Mouse (Mus musculus) left cerebral cortex, adult 9 months (tissue): Measurements from ENCODE around the gene Dnajb13.

Experiments used
- DNase-seq, 2 experiments: peaks; one replicate each; pipeline ENCODE4 v3.0.0; 2022; ENCODE audit warnings: low spot score in 2 of 2

Dnajb13 gene

GRCm38 (mm10) chr7:100508670-100509069, 6.1 kb downstream of the Dnajb13 start:
- no peak for DNase-seq

- DNase-seq = no peak
These were observed 8.3 kb downstream of the Dnajb13 start for GRCm38 (mm10) chr7:100506494-100506893.

DNA sequence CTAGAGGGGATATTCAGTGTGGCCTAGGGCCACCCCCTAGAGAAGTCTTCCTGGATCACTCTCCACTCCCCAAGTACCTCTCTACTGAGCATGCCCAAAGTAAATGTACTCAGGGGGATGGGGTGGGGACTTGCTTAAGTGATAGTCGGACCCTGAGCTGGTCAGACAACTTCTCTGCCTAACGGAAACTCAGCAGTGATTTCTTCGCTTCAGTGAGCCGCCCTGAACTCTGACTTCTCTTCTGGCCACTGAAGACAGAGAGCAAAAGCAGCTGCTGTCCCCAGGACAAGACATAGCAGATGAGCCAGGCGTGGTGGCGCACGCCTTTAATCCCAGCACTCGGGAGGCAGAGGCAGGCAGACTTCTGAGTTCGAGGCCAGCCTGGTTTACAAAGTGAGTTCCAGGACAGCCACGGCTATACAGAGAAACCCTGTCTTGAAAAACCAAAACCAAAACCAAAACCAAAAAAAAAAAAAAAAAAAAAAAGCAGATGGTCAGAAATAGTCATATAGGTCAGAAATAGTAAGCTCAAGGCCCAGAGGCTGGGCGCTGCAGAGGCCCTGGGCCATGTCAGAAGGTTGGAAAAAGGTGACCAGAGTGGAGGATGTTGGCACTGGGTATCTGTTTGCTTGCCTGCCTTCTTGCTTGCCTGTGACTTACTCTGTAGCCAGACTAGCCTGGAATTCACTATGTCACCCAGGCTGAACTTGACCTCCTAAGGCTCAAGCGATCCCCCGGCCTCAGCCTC, 9.8 kb downstream of the Dnajb13 start:
- DNase-seq = no peak

DNA sequence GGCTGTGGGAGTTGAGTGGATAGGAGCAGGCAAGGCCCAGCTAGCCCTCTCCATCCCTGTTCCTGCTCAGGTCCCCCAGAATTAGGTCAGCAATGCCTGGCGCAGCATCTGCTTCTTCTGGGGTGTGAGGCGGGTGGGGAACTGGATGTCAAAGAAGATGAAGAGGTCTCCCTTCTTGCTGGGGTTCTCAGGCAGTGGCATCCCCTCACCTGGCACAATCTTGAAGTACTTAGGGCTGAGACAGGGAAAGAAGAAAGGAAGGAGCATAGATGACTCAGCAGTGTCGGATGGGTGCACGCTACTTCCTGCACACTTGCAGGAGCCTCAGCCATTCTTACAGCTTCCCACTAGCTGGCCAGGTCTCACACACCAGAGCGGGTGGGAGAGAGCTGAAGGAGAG, 11.7 kb downstream of the Dnajb13 start:
- no peak for DNase-seq

DNA sequence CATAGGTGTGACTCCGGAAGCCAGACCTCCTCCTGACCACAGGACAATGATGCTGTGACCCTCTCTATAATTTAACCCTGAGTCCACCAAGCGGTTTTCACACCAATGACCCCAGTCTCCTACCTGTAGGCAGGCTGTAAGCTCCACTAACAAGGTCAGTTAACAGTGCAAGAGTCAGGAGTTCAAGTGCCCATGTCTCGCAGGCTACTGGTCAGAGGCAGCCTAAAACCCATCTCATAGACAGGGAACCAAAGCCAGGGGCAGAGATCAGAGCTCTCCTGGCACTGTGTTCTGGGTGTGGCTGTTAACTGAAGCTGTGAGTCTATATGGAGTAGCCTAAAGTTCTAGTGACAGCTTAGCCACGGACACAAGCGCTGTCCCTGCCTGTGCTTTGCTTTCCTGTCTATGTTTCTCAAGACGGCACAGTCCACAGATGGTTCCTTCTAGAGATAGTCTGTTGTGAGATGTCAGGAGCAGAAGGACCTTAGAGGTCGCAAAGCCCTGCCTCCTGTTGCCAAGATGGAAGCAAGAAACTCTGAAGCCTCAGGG, 12.3 kb downstream of the Dnajb13 start:
- no peak for DNase-seq

- no peak for DNase-seq
These were observed 12.9 kb downstream of the Dnajb13 start for GRCm38 (mm10) chr7:100501844-100502373.

GRCm38 (mm10) chr7:100501027-100501843, 13.5 kb downstream of the Dnajb13 start:
- DNase-seq = no peak

GRCm38 (mm10) chr7:100500276-100500977, 14.3 kb downstream of the Dnajb13 start:
- DNase-seq = no peak

DNA sequence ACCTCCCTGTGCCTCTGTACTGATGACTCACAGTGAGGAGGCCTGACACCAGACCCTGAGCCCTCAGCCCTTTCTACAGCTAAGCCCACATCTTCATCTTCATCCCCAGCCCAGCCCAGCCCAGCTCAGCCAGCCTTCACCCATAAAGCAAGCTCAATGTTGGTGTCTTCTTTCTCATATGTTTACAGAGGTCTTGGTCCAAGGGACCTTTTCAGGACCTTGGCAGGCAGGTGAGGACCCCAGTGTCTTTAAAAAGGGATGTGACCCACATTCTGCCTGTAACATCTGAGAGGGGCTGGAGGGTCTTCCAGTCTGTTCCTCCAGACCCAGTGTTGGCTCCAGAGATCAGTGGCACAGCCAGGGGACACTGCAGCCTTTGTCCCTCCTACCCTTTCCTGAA, 15.3 kb downstream of the Dnajb13 start:
- DNase-seq = no peak

GRCm38 (mm10) chr7:100497982-100498381, 16.8 kb downstream of the Dnajb13 start:
- no peak for DNase-seq

DNA sequence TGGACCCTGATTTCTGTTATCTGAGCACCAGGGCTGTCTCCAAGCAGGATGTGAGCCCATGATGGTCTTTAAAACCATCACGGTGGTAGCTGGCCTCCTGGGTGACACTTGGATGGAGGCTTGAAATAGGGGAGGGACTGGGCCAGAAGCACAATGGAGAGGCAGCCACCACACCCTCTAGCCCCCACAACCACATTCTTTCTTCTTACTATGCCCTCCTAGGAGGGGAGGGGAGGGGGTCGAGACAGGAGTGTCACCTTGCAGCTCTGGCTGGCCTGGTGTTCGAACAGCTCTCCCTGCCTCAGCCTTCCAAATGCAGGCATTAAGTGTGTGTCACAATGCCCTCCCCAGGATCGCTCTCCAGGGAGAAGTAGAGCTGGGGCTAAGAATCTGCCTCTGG, 17.4 kb downstream of the Dnajb13 start:
- no peak for DNase-seq

GRCm38 (mm10) chr7:100496791-100497190, 18.0 kb downstream of the Dnajb13 start:
- no peak for DNase-seq

GRCm38 (mm10) chr7:100496371-100496770, 18.4 kb downstream of the Dnajb13 start:
- DNase-seq = no peak

DNA sequence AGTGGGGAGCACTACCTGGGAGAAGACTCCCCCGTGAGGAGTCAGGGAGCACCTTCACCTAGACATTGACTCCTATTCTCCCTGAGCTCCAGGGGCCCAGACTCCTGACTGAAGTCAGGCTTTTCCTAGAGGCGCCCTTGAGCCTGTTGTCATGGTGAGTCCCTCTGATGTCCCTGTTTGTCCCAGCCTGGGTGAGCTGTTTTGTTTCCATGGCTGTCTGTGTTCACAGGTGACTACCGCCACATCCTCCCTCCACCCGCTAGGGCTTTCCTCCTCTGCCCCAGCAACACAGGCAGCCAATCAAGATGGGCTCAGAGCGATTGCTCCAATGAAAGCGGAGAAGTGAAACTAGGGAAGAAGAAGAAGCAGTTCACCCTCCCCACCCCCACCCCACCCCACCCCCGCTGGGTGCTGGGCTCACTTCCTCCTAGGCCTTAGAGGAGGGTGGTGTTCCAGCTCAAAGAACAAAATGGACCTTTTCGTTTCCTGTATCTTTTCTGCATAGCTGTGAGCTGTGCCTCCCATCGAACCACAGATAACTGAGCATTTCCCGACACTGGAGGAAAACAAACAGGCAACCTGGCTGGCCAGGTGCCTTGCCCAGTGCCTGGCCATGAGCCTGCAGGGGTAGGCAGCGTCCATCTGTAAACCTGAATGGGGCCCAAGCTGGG, 19.0 kb downstream of the Dnajb13 start:
- peak; percentile 53 to 78 for DNase-seq

DNA sequence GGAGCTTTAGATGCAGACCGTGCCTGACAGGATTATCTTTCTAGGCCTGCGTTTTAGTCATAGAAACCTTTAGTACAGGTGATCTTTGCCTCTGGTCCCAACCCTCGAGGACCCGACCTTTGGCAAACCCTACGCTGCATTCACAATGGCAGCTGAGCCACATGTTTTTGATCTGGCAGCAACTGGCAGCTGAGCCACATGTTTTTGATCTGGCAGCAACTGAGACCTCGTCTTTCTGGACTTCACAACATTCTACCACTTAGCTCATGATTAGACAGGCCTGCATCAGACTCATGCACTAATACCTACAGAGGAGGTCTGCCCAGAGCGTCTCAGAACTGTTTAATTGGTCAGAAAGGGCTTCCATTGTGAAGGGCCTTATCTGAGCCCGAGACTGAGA, 19.7 kb downstream of the Dnajb13 start:
- no peak for DNase-seq

DNA sequence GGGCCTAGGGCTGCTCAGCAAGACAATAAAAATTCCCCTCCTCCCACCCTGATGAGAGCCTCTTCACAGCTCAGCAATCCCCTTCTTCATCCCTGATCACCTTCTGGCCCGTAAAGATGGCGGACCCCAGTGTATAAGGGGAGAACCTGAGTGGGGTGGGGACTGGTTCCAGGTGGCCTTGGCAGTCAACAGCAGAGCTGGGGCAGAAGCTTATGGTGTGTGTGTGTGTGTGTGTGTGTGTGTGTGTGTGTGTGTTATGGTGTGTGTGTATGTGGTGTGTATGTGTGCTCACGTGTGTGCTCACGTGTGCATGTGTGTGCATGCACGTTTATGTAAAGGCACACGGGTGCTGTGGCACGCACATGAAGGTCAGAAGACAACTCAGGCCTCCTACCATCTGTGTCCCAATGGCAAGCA, 20.3 kb downstream of the Dnajb13 start:
- no peak for DNase-seq

GRCm38 (mm10) chr7:100493484-100494414, 21.0 kb downstream of the Dnajb13 start:
- DNase-seq = peak in 1 of 2 experiments; percentile 53

- peak in 1 of 2 experiments; percentile 64 for DNase-seq
These were observed 21.7 kb downstream of the Dnajb13 start, which contains the start of gene Ucp2 for GRCm38 (mm10) chr7:100493117-100493483. TSS of gene Ucp2 (plus strand) at chr7:100493337.

DNA sequence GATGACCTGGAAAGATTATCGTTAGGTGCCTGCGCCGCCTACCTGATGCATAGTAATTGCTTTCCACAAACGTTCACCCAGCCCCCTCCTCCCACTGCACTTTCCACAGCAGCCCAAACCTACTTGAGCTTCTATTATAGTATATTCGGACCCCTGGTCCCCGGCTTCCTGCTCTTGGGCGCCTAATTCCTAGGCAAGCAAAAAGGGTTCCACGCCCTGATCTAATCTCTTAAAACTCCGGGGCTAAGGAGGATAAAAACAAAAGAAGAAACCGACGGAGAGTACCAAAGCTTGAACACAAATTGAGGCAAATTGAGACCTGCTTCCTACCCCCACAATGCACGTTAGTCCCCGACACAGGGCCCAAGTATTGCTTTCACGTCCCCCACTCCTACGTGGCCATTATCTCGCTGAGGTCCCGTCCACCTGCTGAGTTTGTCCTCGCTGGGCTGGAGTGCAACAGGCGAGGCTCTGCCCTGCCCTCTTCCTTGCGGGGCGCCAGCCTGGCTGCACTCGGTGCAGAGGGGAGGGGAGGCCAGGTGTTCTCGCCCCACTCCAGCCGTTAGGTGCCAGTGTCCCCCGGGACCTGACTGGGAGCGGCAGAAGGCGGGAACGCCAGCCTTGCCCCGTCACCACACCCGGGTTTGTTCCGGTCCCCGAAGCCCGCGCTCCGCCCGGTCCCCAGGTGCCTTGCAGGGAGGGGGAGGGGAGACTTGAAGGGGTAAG, 22.2 kb downstream of the Dnajb13 start:
- no peak for DNase-seq
